Mouse (Mus musculus) embryonic stem cell, embryonic (primary cell): ENCODE measurements around the gene Tsfm.

Experiments
- CTCF ChIA-PET, 4 experiments: fragments of 300-600 bp in 2 of 4; fragments of 350-600 bp in 2 of 4; sonication (Branson Sonifier 250); formaldehyde crosslinking; loops; one replicate each; lab custom pipeline; 2022; ENCODE audit warnings: inconsistent platforms in 2 of 4; lab: Charles Lee
- POLR2A ChIA-PET, 4 experiments: fragments of 300-600 bp in 2 of 4; fragments of 350-600 bp in 2 of 4; sonication (Branson Sonifier 250); formaldehyde crosslinking; loops; one replicate each; lab custom pipeline; 2022; ENCODE audit warnings: antibody characterized with exemption in 4 of 4, inconsistent platforms in 1 of 4; lab: Charles Lee

Tsfm gene

GRCm38 (mm10) chr10:127069281-127070189, 38.9 kb upstream of the Tsfm start:
- CTCF ChIA-PET = interaction anchor here in 3 of 4 experiments (0.5 to 0.6 kb wide), 4 partner anchors 127 to 323 kb away, joined by 3 to 7 read pairs (median 4); no protein-coding TSS in a partner anchor
- POLR2A ChIA-PET = interaction anchor here in 3 of 4 experiments (0.6 to 4.0 kb wide), 30 partner anchors 9 to 300 kb away, joined by 3 to 24 read pairs (median 3); partner anchors contain the start of genes Os9 (in 2 of the 3), B4galnt1 (in 1 of the 3), Cyp27b1 (in 1 of the 3) and March9 (in 1 of the 3)

DNA sequence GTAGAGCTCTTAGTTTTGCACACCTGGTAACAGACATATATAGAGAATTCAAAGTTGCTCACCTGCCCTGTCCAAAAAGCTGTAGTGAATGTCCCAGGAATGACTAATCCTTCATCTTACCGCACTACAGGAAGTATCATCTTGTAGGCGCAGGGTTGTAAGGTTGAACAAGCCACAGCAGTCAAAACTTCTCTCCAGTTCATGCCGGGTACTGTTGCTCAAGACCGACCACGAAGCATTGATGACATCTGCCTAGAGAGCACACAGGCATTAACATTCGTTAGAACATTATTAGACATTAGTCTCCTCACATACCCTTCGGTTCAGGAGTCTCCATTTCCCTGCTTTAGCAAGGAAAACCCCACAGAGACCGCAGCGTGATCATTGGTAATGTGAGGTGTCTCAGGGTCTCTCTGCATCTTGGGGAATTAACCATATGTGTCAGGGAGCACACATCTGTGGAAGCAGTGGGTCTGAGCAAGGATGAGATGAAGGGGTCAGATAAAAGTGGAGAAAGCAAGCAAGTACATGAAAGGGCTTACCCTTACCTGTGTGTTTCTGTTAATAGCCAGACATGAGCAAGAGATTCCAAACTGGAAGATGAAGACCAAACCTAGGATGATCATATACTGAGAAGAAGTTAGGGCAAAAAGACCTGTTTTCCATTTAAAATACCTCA, 37.9 kb upstream of the Tsfm start:
- POLR2A ChIA-PET = interaction anchor here in 3 of 4 experiments (0.6 to 4.0 kb wide), 13 partner anchors 8 to 283 kb away, joined by 3 to 24 read pairs (median 3); partner anchors contain the start of gene Cyp27b1 (in 1 of the 3)

GRCm38 (mm10) chr10:127066519-127067018, 35.9 kb upstream of the Tsfm start:
- ChIA-PET CTCF (interaction anchor here in 3 of 4 experiments (0.5 to 0.9 kb wide), 4 partner anchors 9 to 318 kb away, joined by 3 to 5 read pairs (median 3); partner anchors contain the start of gene Agap2 (in 1 of the 3)), POLR2A (interaction anchor here in 3 of 4 experiments (0.6 to 2.6 kb wide), 19 partner anchors 8 to 415 kb away, joined by 3 to 10 read pairs (median 3); partner anchors contain the start of genes Eef1akmt3 (in 1 of the 3), Mettl1 (in 1 of the 3) and Os9 (in 1 of the 3))

More for the DNA sequence above, 37.9 kb upstream of the Tsfm start:
- CTCF ChIA-PET = no interaction called here

- ChIA-PET CTCF (interaction anchor here in 2 of 4 experiments (0.5 to 0.7 kb wide), 2 partner anchors 9 to 109 kb away, joined by 3 to 5 read pairs; partner anchors contain the start of gene Agap2 (in 1 of the 2)), POLR2A (interaction anchor here in 2 of 4 experiments (0.8 to 2.6 kb wide), 12 partner anchors 8 to 272 kb away, joined by 3 to 10 read pairs (median 3); partner anchors contain the start of genes Eef1akmt3 (in 1 of the 2), Mettl1 (in 1 of the 2) and Os9 (in 1 of the 2))
Measured at GRCm38 (mm10) chr10:127065981-127066380, 35.3 kb upstream of the Tsfm start.

GRCm38 (mm10) chr10:127063913-127064870, 33.6 kb upstream of the Tsfm start:
- ChIA-PET POLR2A (interaction anchor here (0.6 to 3.9 kb wide), 50 partner anchors 8 to 1698 kb away, joined by 3 to 25 read pairs (median 4); partner anchors contain the start of genes Agap2 (in 3 of the 4), Eef1akmt3 (in 3 of the 4), Cyp27b1 (in 2 of the 4) and Mettl1 (in 2 of the 4)), CTCF (interaction anchor here in 3 of 4 experiments (0.6 to 1.3 kb wide), 10 partner anchors 11 to 667 kb away, joined by 3 to 9 read pairs (median 4); partner anchors contain the start of genes Agap2 (in 1 of the 3) and B4galnt1 (in 1 of the 3))

GRCm38 (mm10) chr10:127063239-127063872, 32.7 kb upstream of the Tsfm start, which contains the start of gene Cdk4:
Gene Cdk4 (plus strand): TSS chr10:127063534.
- POLR2A ChIA-PET = interaction anchor here (0.6 to 3.9 kb wide), 45 partner anchors 9 to 1699 kb away, joined by 3 to 25 read pairs (median 4); partner anchors contain the start of genes Agap2 (in 3 of the 4), Cyp27b1 (in 3 of the 4), Eef1akmt3 (in 3 of the 4) and Mettl1 (in 2 of the 4)
- CTCF ChIA-PET = interaction anchor here in 3 of 4 experiments (0.5 to 1.3 kb wide), 12 partner anchors 12 to 666 kb away, joined by 3 to 9 read pairs (median 4); partner anchors contain the start of genes Agap2 (in 1 of the 3), B4galnt1 (in 1 of the 3), Eef1akmt3 (in 1 of the 3) and Mettl1 (in 1 of the 3)

- CTCF ChIA-PET = interaction anchor here in 2 of 4 experiments (0.7 to 1.3 kb wide), 6 partner anchors 21 to 277 kb away, joined by 3 to 4 read pairs (median 3); partner anchors contain the start of genes Eef1akmt3 (in 1 of the 2) and Mettl1 (in 1 of the 2)
- POLR2A ChIA-PET = interaction anchor here in 3 of 4 experiments (0.7 to 3.9 kb wide), 22 partner anchors 12 to 277 kb away, joined by 3 to 25 read pairs (median 6); partner anchors contain the start of genes Agap2 (in 3 of the 3), Eef1akmt3 (in 3 of the 3), Mettl1 (in 3 of the 3) and Cyp27b1 (in 1 of the 3)
Measured at GRCm38 (mm10) chr10:127062503-127062902, 31.9 kb upstream of the Tsfm start.

DNA sequence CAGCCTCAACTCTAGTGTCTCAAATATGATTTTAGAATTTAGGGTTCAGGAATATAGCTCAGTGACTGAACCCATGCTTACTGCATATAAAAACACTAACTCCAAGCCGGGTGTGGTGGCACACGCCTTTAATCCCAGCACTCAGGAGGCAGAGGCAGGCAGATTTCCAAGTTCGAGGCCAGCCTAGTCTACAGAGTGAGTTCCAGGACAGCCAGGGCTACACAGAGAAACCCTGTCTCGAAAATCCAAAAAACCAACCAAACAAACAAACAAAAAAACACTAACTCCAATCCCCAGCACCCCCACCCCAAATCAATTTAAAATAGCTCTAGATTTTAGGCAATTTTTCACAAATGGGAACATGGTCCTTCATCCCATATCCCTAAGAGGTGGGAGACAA, 31.5 kb upstream of the Tsfm start:
- ChIA-PET POLR2A (interaction anchor here in 3 of 4 experiments (0.6 to 3.9 kb wide), 8 partner anchors 13 to 228 kb away, joined by 3 to 25 read pairs (median 6); partner anchors contain the start of genes Agap2 (in 1 of the 3), Eef1akmt3 (in 1 of the 3) and Mettl1 (in 1 of the 3)), CTCF (interaction anchor here in 1 of 4 experiments (0.7 kb wide), 1 partner anchor 154 kb away, joined by 3 read pairs; no protein-coding TSS in a partner anchor)

DNA sequence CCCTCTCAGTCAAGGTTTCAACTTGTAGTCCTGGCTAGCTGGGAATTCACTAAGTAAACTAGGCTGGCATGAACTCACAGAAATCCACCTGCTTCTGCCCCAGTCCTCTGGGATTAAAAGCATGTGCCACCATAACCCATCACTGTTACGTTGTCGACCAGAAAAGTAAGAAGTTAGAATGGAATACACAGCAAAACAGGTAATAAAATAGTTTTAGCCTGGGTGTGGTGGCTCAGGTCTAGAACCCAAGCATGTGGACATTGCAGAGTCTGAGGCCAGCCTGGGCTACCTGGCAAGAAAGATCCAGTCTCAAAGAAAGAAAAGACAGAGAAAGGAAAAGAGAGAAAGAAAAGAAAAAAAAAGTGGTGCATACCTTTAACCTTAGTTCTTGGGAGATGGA, 30.9 kb upstream of the Tsfm start:
- CTCF ChIA-PET = no interaction called here

DNA sequence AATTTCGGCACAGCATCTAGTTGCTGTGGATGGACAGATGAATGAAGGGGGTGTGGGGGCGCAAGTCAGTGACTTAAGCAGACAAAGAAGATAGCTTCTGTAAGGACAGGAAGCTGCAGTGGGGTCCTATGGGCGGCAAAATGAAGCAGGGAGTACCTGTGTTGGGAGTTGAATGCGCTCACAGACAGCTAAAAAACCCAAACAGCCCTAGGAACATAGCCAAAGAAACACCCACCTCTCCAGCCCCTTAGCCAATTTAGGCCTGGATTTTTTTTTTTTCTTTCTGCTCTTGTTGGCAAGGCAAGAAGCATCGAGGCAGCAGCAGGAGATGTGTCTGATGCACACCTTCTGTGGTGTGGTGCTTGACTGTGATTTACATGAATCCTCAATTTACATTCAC, 30.4 kb upstream of the Tsfm start:
- POLR2A ChIA-PET = interaction anchor here in 3 of 4 experiments (0.5 to 1.5 kb wide), 10 partner anchors 8 to 231 kb away, joined by 3 read pairs; partner anchors contain the start of gene Agap2 (in 1 of the 3)
- CTCF ChIA-PET = no interaction called here

More for the DNA sequence above, 30.9 kb upstream of the Tsfm start:
- POLR2A ChIA-PET = interaction anchor here in 3 of 4 experiments (0.5 to 3.9 kb wide), 11 partner anchors 11 to 229 kb away, joined by 3 to 25 read pairs (median 3); partner anchors contain the start of genes Eef1akmt3 (in 1 of the 3) and Mettl1 (in 1 of the 3)

GRCm38 (mm10) chr10:127059968-127060916, 29.6 kb upstream of the Tsfm start, which contains the start of gene March9:
Gene March9 (minus strand): TSS chr10:127060184.
- POLR2A ChIA-PET = interaction anchor here in 3 of 4 experiments (0.6 to 2.1 kb wide), 13 partner anchors 9 to 1273 kb away, joined by 3 to 5 read pairs (median 3); partner anchors contain the start of genes Agap2 (in 1 of the 3), Cyp27b1 (in 1 of the 3), Eef1akmt3 (in 1 of the 3) and Mettl1 (in 1 of the 3)

DNA sequence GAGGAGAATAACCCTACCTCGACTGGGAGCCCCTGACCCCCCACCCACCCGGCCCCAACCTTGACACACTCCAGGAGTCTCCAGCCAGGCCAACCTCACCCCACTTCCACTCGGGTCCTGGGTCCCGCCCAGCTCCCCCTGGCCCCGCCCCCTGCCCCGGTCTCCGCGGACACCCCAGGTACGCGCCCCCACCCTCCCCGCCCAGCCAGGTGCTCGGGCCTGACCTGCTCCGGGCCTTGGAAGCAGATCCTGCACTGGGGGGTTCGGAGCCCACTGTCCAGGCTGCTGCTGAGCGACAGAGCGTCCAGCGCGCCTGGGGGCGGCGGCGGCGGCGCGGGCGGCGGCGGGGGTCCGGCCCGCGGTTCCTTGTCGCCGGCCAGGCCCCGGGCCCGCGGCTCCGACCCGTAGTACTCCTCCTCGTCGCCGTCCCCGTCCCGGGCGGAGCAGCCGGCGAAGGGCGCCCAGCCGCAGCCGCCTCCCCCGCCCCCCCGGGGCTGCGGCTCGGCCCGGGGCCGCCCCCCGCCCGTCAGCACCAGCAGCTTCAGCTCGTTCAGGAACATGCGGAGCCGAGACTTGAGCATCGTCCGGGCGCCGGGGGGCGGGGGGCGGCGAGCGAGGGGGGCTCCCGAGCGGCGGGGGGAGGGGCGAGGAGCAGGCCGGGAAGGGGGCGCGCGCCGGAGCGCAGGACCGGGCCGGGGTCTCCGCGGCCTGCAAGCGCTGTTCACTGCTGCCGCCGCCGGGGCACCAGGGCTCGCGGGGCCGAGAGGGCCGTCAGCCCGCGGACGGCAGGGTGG, 28.7 kb upstream of the Tsfm start:
- ChIA-PET POLR2A (interaction anchor here in 3 of 4 experiments (0.6 to 2.1 kb wide), 15 partner anchors 10 to 193 kb away, joined by 3 to 12 read pairs (median 4); partner anchors contain the start of genes Eef1akmt3 (in 2 of the 3), Mettl1 (in 2 of the 3) and Cyp27b1 (in 1 of the 3)), CTCF (interaction anchor here (0.6 to 2.4 kb wide), 15 partner anchors 11 to 279 kb away, joined by 3 to 19 read pairs (median 5); partner anchors contain the start of genes Cyp27b1 (in 3 of the 4) and Atp23 (in 1 of the 4))

More at GRCm38 (mm10) chr10:127059968-127060916, 29.6 kb upstream of the Tsfm start, which contains the start of gene March9:
- CTCF ChIA-PET = interaction anchor here in 2 of 4 experiments (0.6 to 2.4 kb wide), 2 partner anchors 12 to 133 kb away, joined by 8 to 19 read pairs; partner anchors contain the start of gene Cyp27b1 (in 1 of the 2)
